Mouse (Mus musculus): ENCODE data around the gene Spn. TPM values are rescaled to one million over a fixed set of nuclear protein-coding genes. Genes with fewer than 3 reads are reported as not detected.
"Not testable (repeated sequence)": the region's sequence is repeated elsewhere in the genome, so short reads cannot be mapped to it uniquely, and the experiment has no call there.

The Spn gene
- 1 to 10 TPM in 1 of 2 experiments, under 1 TPM in 1; 0.89 to 1.3 TPM for total RNA-seq (2021)
- long read RNA-seq, experiment 1, partial matches to known transcripts = 0 of 1 reads
- long read RNA-seq, experiment 1, other reads (novel, unspliced or antisense) = 1 of 1 reads
- long read RNA-seq, experiment 2 = 0 reads

DNA sequence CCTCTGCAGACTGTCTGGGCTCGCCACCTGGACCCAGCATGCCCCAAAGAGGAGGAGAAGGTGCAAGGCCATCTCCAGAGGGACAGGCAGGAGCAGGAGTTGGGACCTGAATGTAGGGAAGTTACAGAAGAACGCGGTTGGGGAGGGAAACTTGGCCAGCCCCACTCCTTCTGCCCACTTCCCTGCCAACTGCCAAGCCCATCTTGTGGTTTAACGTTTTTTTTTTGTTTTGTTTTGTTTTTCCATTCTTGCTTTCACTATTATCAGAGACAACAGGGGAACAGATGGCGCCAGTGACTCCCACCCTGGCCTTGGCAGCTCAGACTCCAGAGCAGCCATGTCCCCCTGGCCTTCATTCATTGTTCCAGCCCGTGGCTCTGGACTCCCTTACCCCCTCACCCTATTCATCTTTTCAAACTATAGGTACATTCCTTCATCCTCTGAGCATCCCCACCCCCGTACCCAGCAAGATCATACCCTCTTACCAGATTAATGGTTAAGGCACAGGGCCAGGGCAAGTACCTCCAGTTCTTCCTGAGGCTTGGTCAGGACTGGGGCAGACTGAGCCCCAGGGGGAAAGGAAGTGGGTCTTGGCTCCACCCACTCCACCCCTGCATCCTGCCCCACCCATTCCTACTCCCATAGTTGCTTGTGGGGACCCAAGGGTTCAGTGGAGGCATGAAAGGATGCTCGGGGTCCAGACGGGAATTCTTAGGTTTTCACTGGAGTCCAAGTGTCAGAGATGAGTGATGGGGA, at the start of gene Spn:
Gene Spn (minus strand): TSS at position 562 of the 756 bp plus-strand sequence.
- no peak for DNase-seq (ENCODE audit: low spot score in 2 of 2)

DNA sequence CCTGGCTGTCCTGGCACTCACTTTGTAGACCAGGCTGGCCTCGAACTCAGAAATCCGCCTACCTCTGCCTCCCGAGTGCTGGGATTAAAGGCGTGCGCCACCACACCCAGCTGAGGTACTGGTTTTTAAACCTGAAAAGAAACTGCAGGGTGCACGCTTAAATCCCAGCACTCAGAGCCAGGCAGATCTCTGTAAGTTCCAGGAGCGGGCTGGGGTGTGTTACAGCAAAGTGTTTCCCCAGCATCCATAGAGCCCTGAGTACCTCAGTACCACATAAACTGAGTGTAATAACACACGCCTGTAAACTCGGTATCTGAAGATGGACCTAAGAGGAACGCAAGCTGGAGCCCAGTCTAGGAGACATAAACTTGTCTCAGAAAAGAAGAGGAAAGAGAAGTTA, 49.7 kb upstream of the Spn start:
- no peak for DNase-seq (ENCODE audit: low spot score in 2 of 2)

DNA sequence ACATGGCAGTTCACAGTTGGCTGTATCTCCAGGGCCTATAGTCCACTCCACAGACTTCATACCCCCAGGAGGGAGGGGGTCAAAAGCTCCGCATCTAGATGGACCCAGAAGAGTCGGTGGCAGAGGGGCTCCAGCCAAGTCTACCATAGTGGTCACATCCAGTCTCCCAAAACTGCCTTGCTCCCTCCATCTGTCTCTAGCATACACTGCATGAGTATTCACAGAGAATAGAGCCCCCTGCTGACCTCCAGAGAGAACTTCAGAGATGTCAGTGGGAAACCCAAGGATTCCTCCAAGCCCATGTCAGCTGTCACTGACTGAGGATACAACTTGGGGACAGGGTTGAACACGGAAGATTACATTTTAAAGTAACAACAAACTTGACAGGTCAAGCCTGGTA, 48.0 kb upstream of the Spn start:
- DNase-seq (ENCODE audit: low spot score in 2 of 2) = no peak

DNA sequence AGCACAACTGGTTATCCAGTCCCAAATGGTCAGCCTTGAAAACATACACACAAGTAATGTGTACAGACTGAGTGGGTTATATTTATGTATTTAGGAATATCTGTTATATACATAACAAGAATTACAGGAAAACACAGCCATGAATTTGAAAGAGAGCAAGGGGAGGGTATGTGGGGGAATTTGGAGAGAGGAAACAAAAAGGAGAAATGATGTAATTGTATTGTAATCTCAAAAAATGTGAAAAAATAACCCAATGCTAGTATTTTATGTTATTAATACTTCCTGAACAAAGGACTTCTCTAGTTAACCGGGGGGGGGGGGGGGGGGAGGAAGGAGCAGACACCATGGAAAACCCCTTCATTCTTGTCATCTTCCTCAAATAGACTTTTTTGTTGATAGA, 47.1 kb upstream of the Spn start:
- no peak for DNase-seq (ENCODE audit: low spot score in 2 of 2)

DNA sequence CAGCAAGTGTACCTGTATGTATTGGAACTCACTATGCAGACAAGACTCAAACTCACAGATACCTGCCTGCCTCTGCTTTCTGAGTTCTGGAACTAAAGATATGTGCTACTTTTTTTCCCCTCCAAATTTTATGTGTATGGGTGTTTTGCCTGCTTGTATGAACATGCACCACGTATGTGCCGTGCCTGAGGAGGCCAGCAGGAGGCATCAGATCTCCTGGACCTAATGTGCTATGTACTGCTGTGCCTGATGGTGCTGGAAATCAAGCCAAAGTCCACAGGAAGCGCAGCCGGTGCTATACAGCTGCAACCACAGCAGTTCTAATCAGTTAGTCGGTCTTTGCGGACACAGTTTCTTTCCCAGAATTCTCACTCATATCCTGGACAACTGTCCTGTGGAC, 46.2 kb upstream of the Spn start:
- no peak for DNase-seq (ENCODE audit: low spot score in 2 of 2)

DNA sequence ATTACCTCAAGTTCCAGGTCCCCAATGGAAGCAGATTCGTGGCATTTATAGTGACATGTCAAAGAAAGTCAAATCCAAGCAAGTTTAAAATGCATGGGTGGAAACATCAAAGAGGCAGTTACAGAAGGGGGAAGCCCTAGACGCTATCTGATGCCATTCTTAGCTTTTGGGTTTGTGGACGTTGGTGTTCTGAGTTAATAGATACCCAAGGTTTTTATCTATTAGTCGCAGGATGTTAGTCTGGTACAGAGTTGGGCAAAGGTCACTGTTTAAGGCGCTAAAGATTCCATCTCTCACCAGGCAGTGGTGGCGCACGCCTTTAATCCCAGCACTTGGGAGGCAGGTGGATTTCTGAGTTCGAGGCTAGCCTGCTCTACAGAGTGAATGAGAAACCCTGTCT, 45.7 kb upstream of the Spn start:
- DNase-seq (ENCODE audit: low spot score in 2 of 2) = no peak

DNA sequence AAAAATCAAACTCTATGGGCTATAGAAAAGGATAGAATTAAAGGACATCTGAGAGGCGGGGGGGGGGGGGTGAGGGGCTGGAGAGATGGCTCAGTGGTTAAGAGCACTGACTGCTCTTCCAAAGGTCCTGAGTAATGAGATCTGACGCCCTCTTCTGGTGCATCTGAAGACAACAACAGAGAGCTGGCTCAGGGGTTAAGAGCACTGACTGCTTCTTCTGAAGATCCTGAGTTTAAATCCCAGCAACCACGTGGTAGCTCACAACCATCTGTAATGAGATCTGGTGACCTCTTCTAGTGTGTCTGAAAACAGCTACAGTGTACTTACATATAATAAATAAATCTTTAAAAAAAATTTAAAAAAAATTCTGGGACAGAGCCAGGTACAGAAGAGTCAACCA, 44.1 kb upstream of the Spn start:
- DNase-seq (ENCODE audit: low spot score in 2 of 2) = not testable (repeated sequence)

DNA sequence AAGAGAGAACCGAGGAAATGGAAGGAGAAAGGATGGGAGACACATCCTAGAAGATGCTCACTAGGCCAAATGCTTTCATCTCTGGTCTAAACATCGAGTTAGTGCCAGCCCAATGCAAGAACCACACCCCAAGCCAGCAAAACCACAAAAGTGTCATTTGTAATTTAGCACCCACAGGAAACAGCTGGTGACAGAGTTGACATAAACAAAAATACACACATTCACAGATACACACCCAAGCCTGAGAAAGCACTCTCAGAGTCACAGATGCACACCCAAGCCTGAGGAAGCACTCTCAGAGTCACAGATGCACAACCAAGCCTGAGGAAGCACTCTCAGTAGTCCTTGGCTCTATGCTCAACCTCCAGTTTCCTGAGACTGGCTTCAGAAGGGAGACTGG, 43.2 kb upstream of the Spn start:
- DNase-seq (ENCODE audit: low spot score in 2 of 2) = no peak

DNA sequence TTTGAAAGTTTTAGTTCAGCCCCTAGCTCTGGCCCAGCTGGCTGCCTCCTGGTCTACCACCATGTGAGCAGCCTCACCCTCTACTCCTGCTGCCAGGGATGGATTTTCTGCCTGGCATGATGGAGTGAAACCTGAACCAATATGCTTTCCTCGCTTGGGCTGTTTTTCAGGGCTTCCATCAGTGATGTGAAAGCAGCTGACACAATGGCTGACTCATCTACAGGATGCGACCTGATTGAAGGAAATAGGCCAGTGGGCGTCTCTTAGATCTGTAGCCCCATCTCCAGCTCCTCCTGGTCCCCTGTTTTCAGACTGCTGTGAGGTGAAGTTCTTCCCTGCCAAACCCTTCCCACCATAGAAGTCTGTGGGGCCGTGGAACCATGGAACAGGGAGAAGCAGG, 39.3 kb upstream of the Spn start:
- no peak for DNase-seq (ENCODE audit: low spot score in 2 of 2)

DNA sequence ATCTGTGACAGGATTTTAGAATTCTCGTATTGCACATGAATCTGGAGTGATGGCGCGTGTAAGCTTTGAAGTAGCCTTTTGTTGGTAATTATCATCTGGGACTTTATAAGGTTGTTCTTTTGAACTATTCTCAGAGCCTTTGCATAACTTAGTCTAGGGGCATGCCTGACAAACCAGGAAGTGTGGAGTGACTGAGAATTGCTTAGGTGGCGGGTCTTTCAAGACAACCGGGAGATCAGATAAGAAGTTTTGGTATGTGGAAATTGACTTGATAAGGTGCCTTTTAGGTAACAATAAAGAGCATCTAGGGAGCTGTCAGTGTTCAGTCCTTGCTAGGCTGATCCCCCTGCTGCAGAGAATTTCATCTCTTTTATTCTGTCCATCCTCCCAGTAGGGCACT, 28.9 kb upstream of the Spn start:
- no peak for DNase-seq (ENCODE audit: low spot score in 2 of 2)

DNA sequence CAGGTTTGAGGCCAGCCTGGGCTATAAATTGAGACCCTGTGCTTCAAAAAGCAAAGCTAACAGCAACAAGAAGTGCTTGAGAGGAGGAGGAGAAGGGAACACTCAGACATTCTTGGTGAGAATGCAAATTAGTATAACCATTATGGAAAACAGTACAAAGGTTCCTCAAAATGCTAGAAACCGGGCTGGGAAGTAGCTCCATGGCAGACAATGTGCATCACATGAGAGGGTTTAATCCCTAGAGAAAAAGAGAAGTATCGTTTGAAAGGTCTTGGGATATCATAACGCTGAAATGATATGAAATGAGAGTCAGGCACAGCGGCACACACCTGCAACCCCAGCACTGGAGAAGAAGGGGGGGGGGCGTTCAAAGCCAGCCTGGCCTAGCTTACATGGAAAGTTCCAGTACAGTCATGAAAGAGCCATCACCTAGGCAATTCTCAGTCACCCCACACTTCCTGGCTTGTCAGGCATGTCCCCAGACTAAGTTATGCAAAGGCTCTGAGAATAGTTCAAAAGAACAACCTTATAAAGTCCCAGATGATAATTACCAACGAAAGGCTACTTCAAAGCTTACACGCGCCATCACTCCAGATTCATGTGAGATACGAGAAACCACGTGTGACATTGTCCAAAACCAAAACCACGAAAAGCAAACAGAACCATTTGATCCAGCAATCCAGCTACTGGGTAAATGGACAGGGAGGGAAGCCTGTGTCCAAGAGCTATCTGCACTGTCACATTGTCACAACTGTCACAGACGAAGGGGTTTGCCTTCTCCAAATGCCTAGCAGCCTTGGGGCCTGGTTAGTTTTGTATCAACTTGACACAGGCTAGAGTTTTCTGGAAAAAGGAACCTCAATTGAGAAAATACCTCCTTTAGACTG, 28.2 kb upstream of the Spn start:
- DNase-seq (ENCODE audit: low spot score in 2 of 2) = no peak

DNA sequence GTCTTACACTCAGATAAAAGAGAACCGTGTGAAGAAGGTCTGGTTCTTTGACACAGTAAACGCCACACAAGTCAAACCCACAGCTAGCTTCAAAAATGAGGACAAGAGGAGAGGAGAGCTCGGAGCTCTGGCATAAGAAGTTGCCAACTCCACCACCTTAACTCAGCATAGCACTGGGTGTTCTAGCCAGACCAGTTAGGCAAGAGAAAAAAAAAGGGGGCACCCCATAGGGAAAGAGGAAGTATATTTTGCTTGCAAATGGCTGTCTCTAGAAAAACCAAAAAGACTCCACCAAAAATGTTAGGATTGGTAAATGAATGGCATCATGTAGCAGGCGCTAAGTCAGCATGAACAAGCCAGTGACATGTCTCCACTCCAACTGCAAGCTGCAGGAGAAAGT, 26.4 kb upstream of the Spn start:
- DNase-seq (ENCODE audit: low spot score in 2 of 2) = no peak

DNA sequence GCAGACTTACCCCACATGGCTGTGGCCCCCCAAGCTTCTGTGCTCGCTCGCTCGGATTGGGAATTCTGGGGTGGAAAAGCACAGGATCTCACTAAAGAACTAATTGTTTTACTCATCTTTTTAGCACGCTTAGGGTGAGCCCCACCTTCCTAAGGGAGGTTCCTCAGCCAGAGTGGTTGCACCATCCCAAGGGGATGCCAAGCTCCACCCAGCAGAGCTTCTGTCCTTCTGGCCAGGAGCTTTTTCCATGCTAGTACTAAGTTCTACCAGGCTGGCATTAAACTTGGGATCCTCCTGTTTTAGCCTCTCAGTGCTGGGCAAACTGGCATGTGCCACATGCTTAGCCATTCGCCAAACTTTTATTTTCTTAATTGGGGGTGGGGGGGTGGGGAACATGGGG, 24.9 kb upstream of the Spn start:
- no peak for DNase-seq (ENCODE audit: low spot score in 2 of 2)

DNA sequence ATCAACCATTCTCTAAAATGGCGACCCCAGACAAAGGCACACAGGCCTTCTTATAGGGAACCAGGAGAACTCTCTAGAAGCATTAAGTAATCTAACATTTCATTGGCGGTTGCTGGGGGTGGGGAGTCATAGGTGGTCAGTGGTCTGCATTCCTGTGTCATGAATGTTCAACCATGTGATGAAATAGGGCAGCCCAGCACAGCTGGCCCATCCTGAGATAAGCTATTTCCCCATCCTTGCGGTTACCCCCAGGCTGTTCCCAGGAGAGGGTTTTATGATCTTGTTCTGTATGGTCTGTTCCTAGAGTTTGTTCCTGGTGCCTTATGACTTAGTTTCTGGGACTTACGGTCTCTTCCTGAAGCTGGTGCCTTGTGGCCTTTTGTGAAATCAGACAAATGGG, 19.9 kb upstream of the Spn start:
- no peak for DNase-seq (ENCODE audit: low spot score in 2 of 2)

DNA sequence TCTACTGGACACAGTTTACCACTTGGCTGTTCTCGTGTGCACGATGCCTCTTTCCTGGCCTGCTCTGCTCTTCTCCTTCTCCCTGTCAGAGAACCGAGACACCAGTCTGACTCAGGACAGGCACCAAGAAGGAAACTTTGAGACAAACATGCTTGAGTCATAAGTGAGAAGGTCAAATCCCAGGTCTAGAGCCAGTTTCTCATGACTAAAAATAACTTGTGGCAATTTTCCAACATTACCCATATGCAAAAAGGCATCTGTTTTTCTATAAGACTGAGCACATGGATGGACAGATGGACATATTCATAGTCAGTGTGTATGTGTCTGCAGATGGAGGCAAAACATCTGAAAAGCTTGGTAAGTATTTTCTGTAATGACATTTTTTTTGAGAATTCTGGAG, 15.9 kb upstream of the Spn start:
- DNase-seq (ENCODE audit: low spot score in 2 of 2) = no peak

DNA sequence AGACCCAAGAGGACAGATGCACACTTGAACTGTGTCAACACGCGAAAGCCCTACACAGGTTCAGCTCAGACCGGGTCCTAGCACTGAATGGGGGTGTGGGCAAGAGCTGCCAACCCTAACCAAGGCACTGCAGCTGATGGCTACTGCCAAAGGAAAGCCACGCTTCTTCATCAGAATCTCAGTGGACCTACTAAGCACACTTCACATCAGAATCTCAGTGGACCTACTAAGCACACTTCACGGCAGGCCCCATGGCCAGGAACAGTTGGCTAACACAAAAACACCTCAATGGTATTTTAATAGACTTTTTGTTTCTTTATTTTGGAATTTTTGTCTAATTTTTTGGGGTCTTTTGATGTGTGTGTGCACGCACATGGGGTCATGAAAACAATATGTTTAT, 14.8 kb upstream of the Spn start:
- DNase-seq (ENCODE audit: low spot score in 2 of 2) = no peak

DNA sequence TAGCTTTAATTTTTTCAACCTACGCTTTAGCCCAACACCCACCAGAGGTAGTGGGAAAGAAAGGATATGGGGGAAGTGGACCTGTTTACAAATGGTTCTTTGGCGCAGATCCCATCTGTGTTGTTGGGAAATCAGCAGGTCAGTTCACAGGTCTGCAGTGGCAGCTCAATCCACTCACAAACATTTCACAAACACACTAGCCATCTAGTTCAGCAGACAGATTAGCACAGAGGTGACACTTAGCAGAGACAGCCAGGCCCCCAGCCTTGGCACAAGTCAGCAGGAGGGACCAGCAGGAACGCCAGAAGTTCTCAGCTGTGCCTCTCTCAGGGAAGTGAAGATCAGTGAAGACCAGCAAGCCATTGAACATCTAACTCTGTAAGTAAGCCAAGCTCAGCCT, 10.3 kb upstream of the Spn start:
- DNase-seq (ENCODE audit: low spot score in 2 of 2) = no peak

DNA sequence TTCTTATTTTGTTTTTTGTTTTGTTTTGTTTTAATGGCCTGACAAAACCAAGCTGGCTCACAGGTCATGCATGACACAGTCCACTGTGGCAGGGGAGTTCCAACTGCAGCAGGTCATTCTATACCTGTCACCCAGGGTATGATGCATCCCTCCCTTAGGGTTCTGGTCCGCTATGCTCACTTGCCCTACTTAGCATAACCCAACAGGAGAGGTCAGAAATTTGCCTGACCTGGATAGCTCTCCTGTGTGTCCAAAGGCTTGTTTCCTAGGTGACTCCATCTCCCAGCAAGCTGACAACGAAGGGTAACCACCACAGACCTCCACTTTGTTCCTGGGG, 8.6 kb upstream of the Spn start:
- no peak for DNase-seq (ENCODE audit: low spot score in 2 of 2)

DNA sequence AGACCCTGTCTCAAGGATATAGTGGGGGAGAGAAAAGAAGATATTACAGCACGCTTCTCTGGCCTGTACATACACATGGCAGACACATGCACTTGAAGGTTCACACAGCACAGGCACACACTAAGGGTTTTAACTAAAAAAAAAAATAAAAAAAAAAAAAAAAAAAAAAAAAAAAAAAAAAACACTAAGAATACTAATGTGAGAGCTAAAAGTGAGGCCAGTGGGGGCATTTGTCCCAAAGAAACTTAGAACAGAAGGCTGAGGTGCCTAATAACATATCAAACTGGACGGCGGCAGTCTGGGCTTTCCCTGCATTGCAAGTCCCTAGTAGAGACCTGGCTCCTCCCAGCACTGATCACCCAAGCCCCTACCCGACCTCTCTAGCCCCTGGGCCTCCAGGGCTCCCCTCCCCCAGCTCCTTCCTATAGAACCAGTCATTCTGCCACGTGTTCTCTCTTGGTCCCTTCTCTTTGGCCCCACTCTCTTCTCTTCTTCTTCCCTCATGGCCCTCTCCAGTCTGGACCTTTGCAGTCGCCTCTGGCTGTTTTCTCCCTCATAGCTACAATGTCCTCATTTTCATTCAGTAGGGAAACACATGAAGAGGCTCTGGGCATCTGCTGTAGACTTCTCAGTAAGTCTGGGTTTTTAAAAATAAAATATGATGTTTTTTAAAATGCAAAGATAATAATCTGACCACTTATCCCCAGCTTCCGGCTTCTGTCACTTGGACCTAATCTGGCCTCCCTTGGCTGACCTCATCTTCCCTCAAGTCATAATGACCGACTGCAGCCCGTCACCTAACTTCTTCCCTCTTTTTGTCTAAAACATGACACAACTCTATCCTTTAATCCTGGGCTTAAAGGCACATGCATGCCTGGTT, 8.0 kb upstream of the Spn start:
- no peak for DNase-seq (ENCODE audit: low spot score in 2 of 2)

DNA sequence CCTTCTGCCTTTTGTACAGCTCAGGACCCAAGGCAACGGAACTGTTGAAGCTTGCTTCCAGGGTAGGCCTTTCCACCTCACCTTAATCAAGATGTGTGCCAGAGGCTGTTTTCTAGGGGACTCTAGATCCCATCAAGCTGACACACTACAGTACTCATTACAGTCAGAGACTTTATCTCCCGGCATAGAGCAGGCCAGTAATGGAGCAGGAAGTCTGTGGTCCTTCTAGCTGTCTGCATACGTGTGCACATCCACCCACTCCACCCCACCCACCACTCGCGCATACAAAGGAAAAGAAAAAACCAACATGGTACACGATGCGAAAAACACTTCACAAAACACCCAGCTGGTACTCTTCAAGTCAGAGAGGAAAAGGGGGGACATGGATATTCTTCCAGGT, 6.8 kb upstream of the Spn start:
- DNase-seq (ENCODE audit: low spot score in 2 of 2) = no peak

DNA sequence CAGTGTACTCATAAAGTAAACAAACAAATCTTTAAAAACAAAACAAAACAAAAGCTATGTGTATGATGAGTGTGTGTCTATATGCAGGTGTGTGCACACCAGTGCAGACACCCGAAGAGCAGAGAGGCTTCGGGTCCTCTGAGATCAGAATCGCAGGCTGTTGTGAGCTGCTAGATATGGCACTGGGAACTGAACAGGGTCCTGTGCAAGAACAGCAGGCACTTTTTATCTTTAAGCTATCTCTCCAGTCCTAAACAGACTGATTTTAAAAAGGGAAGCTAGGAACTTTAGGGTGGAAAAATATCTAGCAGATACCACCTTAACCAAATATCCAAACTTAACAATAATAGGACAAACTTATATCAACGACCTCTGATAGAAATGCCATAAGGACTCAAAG, 5.0 kb upstream of the Spn start:
- no peak for DNase-seq (ENCODE audit: low spot score in 2 of 2)

DNA sequence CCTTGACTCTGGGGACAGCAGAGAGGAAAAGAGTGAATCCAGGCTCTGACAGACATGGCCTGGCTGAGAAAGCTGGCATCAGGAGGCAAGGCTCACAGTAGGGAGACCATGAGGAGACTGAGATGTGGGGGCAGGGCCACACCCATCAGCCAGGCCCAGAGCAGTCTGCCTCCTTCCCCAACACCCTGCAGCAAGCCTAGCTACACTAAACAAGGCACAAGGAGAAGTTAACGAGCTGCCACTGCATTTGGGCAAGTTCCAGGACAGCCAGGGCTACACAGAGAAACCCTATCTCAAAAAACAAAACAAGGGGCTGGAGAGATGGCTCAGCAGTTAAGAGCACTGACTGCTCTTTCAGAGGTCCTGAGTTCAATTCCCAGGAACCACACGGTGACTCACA, 4.6 kb upstream of the Spn start:
- no peak for DNase-seq (ENCODE audit: low spot score in 2 of 2)

Data from adrenal gland, adult 18-20 months (tissue).